Mouse (Mus musculus): ENCODE data around the gene Zfp972. TPM values are rescaled to one million over a fixed set of nuclear protein-coding genes. Genes with fewer than 3 reads are reported as not detected.

Zfp972 gene
- polyA plus RNA-seq (2017; shearing (Covaris generic)): 0.87 TPM

DNA sequence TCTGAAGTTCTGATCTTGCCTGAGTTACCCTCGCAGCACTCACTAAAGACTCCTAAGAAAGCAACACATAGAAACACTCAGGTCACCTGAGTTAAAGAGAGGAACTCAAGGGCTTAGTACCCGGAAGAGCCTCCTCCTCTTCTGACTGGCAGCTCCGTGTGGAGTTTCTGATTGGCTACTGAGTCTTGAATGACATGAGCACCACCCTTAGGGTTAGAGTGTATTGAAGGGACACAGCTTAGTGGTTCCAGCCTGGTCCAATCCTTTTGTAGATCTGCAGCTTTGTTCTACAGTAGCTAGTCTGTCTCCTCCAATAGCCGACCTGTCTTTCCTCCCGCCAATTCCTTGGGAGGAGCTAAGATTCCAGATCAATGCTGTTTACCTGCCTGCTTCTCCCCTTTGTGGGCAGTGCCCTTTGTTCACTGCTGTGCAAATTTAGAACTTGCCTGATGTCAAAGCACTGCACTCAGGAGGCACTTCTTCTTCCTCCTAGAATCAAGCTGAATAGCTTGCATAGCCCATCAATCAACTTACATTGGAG is at the start of gene Zfp972:
TSS of gene Zfp972 (minus strand) at position 51 of the 541 bp plus-strand sequence.

DNA sequence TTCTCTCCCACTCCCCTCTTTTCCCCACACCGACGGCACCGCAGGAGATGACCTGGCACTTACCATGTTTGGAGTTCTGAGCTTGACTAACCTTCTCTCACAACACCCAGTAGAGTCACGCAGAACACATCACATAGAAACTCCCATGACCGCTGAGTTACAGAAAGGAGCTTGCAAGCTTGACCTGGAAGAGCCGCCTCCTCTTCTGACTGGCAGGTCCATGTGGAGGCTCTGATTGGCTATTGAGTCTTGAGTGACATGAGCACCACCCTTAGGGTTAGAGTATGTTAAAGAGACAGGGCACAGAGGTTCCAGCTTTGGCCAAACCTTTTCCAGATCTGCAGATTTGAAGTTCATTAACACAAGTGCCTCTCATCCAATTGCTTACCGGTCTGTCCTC is 31.7 kb upstream of the Zfp972 start, which contains the start of gene Gm14326:
TSS of gene Gm14326 (minus strand) at position 153 of the 400 bp plus-strand sequence.

DNA sequence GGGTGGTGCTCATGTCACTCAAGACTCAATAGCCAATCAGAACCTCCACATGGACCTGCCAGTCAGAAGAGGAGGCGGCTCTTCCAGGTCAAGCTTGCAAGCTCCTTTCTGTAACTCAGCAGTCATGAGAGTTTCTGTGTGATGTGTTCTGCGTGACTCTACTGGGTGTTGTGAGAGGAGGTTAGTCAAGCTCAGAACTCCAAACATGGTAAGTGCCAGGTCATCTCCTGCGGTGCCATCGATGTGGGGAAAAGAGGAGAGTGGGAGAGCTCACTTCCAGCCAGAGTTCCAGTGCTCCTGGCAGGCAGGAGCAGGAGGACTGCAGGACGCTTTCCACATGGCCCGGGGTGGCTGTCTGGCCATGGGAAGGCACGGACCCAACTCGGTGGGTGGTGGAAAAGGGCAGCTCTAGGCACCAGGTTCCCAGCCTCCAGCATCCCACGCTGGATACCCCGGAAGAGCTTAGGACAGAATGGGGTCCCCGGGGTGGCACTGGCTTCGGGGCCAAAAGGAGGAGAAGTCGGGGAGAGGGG is 28.3 kb downstream of the Zfp972 start, which contains the start of gene Gm14327:
TSS of gene Gm14327 (plus strand) at position 51 of the 533 bp plus-strand sequence.

Other genes with a start within 250 kb of the Zfp972 start
- gene Gm14322, start 166.3 kb downstream of the Zfp972 start, polyA plus RNA-seq (2017; shearing (Covaris generic)): not detected
- gene Gm14325, start 85.3 kb downstream of the Zfp972 start, polyA plus RNA-seq (2017; shearing (Covaris generic)): 4.6 TPM
- not detected for gene Gm14327, start 28.5 kb downstream of the Zfp972 start, polyA plus RNA-seq (2017; shearing (Covaris generic))
- gene Gm14326, start 31.7 kb upstream of the Zfp972 start, polyA plus RNA-seq (2017; shearing (Covaris generic)): 3.4 TPM
- gene Zfp971, start 97.7 kb upstream of the Zfp972 start, polyA plus RNA-seq (2017; shearing (Covaris generic)): 4.5 TPM
- gene Zfp931, start 152.9 kb upstream of the Zfp972 start, polyA plus RNA-seq (2017; shearing (Covaris generic)): 6.6 TPM
- gene Phactr3, start 193.4 kb upstream of the Zfp972 start, polyA plus RNA-seq (2017; shearing (Covaris generic)): not detected